Mouse (Mus musculus) monocyte, adult 2 months (primary cell): Measurements from ENCODE around the gene Fyn.

Experiments used
- DNase-seq, 2 experiments: peaks; one replicate each; pipeline ENCODE4 v3.0.0; 2022; ENCODE audit warnings: low spot score in 2 of 2, low read depth in 1 of 2

Gene Fyn

DNA sequence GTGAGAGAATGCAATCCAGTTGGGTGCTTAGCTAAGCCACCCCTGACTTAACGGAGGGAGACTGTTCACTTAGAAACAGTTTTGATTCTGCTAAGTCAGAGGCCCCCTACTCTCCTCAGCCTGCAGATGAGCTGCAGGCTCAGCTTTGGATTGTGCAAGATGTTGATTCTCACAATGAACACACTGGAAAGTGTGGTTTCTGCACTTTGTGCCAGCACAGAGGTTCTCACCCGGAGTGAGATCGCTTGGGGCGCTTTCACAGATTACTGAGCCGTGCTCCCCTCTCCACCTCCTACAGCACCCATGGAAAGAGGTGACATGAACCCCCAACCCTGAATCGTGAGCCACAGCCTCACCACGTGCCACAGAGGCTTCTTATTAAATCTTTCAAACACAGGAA is 100.7 kb downstream of the Fyn start:
- no peak for DNase-seq

DNA sequence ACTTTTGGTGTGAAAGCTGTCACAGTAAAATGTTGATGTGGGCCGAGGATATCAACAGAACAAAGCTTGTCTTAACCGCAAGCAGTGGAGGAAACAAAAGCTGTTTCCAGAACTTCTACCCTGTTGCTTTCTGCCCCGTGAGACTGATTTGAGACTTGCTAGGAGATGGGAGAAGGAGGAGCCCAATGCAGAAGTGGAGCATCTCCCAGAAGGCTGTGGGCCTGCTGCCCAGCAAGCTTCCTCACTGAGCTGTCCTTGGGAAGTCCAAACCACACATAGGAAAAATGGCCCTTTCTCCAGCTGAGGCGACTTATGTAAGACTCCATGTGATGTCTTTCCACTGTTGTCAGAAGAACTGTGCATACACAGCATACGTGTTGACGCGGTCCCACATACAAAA is 101.7 kb downstream of the Fyn start:
- DNase-seq, result no peak

DNA sequence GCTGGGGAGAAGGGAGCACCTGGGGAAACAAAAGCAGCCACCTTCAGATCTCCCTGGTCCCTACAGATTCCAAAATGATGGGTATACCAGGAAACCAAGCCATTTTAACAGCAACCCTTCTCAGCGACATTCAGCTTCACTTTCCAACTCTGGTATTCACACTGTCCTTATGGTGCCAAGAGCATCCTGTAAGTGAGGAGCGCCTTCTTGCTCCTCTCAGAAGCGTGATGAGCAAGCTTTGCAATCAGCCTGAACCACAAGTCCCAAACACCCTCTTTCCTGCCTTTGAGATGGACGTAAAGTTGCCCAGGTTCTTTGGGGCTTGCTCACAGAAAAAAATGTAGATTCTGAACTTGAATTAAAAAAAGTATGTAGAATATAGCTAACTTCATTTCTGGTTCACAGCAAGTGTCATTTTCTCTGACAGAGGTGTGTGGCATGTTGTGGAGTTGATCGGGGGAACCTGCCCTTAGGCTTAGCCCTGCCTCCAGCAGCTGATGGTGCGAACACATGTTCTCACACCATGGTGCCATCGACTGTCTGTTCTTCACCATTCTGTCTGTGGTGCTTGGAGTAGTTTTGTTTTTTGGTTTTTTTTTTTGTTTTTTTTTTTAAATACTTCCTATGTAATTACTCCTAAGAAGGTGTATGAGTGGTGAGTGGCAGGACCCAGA is 102.5 kb downstream of the Fyn start:
- no peak for DNase-seq

DNA sequence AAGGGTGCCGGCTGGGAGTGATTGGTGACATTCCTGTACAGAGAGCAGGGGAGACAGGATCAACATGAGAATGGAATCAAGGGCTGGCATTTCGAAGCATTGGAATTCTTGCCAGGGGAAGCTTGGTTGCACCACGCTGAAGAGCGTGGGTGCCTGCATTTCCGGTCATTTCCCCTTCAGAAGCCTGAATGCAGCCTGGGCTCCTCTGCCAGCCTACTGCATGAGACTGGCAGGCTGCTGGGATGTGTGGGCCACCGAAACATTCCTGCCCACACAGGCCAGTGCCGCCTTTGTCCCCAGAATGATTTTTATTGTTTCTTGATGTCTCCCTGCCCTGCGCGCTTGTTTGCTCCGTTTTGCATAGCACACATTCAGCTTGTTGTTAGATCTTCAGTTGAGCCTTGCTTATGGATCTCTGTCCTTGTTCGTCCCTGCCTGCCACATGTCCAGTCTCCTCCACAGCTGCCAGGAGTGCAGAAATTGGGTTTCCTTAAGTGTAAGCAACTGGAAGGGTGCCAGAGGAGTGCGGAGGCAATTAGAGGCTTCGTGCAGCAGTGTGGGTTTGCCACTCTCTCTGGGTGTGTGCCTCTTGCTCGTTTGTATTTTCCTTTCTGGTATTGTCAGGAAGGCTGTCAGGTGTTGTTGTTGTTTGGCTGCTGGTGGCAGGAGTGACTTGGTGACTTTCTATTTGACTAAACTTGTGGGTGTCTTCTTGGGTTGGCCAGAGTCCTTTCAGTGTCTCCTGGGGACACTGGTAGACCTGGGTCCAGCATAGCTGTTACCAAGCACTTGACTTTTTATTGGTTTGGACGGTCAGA is 103.3 kb downstream of the Fyn start:
- no peak for DNase-seq

DNA sequence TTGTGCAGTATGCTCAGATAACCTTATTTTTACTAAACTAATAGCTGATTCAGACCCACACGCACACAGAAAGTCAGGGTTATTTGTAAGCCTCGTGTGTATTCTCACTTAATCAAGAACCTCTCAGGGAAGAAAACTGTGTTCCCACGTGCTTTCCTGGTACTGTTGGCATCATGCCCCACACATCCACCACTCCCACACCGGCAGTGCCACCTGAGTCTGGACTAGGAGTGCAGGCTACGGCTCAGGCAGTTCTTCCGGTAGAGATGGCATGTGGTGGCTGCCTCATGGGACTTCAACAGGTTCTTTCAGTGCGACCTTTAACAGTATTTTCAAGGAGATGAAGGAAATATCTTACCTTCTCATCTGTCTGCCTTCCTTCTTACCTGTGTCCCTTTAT is 104.3 kb downstream of the Fyn start:
- no peak for DNase-seq

DNA sequence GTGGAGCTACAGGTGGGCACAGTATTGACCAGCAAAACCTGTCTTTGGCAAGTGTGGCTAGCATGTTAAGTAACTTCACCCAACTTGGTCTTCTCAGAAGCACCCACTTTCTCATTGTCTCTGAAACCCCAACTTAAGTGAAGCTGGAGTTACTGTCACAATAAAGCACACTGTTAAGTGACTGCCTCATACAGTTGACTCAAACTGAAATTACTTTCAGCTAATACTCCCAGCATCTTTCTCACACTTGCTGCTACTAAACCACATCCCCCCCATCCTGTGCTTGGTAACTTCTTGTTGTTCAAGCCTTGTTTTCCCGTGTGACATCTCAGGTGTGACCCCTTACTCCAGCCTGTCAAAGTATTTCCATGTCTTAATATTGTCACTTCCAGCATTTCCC is 110.7 kb downstream of the Fyn start:
- DNase-seq, result no peak

DNA sequence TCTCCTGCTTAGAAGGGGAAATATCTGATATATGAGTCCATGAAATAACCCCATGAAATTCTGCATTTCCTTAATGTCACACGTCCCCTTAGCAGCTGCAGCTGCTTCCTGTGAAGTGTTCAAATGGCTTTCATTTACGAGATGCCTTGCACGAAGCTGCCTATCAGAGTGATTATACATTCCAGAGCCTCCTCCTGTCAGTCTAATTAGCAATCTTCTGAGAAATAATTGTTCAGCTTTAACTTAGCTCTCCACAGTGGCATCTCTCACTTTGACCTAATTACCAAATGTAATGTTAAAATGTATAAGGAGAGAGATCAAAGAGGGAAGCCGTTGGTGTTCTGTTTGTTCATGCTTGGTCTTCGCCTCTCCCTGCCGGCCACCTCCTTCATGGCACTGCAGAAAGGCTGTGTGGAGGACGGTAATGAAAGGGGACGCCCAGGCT is 115.7 kb downstream of the Fyn start:
- no peak for DNase-seq

DNA sequence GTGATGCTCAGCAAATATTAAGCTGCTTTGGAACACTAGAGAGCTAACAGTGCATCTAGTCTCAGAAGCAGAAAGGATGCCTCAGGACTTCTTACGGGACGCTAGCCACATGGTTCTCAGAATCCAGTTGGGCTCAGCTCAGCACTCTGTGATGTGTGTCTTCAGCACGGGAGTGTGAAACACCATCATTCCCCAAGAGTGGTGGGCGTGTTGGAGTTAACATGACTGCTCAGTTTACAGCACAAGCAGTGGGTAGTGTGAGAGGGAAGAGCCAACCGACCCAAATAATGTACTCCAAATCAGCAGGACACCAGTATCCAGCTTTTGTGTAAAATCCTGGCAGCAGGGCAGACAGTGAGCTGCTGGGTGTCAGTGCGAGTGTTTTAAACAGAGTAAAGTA is 116.2 kb downstream of the Fyn start:
- no peak for DNase-seq

DNA sequence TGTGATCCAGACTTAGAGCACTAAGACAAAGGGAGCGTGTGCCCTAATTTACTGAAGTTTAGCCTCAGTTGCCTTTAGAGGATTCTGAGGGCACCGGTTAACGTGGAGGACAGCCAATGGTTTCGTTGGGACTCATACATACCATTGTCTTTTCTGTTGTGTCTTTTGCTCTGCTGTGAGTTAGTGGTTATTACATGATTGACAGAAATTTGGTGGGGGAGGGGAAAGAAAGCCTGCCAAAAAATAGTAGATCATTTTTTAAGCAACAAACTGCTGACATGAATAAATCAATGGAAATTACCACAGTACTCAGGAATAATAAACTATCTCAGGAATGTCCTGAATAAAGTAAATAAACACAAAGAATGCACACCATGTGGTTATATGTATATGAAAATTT is 117.3 kb downstream of the Fyn start:
- no peak for DNase-seq

DNA sequence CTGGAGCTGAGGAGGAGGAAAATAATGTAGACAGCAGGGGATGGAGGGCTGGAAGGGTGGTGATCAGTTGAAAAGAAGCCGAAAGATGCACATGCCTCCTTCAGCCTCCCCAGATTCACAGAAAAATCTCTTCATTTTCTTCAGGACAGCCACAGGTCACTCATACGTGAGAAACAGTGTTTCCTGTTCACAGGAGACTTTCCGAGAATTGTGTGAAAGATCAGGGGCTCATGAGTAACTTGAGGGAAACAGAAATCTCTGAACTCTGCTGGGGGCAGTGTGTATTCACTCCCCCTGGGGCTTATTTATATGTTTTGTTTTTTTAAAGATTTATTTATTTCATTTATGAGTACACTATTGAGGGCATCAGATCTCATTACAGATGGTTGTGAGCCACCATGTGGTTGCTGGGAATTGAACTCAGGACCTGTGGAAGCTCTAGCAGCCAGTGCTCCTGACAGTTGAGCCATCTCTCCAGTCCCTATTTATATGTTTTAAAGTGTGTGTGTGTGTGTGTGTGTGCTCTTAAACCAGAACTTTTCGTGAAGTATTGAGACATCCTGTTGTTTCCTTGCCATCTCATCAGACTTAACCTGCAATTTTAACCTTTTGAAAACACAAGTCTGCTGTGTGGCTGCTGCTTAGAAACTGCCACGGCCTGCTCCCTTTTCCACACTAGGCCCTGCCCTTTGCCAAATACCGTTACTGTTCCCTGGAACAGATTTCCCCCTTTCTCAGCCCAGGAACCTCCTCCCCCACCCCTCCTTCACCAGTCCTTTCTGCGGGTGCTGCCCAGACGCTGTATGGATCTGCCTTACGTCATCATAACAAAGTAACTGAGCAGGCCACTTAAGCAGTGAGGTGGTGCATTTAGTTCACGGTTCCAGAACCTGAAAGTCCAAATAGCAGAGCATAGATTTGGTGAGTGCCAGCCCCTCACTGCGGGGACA is 118.1 kb downstream of the Fyn start:
- no peak for DNase-seq

DNA sequence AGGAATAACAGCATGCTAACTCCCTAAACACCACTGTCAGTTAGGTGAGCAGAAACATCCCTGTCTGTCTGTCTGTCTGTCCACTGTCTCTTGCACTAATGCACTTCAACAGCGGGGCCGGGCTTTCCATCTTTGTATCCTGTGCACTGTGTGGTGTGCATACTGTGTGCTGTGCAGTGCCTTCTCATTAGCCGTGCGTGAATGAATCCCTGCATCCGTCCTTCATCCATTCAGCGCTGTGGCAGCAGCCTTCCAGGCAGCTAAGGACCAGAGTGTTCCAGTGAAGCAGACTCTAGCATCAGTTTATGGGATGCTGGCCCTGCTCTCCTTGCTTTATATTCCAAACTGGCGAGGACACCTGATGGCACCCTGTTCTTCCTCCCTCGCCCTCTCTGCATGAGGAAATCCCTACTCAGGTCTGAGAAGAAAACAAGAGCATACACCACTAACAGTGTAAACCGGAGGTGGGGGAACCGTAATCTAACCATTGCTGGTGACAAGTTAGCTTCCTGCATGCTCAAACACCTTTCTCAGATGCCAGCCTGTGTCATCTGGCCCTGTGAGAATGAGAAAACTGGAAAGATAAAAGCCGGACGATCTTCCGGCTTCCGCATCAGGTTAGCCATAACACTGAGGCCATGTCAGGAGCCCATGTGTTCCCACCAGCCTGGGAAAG is 119.2 kb downstream of the Fyn start:
- DNase-seq, result no peak

DNA sequence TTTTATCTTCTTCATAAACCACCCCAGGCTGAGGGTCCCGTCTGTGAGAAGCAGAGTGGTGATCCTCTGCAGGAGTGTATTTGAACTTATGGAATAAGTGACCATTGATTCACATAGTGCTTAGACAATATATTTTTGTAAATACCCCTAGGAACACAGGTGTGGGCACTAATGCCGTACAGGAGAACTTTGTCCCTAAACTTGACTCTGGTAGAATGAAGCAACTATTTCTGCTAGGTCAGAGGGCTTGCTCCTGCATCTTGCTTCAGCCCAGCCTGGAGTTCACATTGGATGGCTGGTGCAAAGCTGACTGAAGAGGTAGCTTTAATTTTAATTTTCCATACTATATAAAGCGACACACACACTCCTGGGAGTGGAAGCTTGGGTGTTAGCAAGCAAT is 119.9 kb downstream of the Fyn start:
- DNase-seq, result no peak

DNA sequence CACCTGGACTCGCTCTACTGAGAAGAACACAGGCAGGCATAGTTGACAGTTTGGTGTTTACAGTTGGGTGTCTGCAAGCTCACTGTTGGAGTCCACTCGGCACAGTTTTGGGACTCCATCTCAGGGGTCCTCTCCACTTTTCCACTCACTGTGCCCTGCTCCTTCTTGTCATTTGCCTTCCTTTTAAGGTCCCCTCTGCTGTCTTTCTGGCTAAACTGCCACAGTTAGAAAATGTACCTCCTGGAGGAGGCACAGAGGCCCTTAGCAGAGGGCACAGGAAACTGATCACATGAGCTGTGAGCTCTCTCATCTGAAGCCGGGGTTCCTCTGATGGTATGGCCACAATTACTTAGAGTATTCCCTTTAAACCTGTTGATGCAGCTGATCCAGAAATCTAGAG is 120.3 kb downstream of the Fyn start:
- DNase-seq, result no peak

DNA sequence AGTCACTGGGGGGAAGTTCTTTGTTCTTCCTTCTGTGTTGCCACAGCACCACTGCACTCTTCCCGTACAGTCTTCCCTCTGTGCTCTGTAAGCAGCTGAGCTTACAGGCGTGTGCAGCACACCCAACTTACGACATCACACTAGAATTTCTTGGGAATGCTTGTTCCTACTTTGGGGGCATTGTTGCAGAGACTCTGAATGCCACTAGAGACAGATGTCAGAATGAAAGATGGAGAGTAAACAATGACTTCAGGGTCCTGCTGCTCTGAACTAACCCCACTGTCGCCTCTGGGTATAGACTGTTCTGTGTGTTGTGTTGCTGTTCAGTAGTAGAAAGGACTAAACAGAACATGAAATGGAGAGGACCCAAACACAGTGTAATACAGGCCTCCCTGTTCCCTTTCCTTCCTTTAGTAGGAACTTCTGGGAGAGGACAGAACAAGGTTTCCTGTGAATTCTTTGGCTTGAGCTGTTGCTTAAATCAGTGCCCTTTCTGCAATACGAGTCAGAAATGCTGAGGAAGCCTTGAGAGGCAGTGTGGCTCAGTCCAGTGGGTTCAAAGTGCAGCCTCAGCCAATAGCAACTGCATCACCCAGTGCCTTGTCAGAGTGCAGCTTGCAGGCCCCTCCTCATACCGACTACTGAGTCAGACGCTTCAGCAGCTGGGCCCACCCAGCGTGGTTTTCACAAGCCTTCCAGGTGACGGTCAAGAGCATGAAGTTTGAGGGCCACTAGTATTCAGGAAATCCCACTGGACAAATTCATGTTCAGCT is 121.9 kb downstream of the Fyn start:
- no peak for DNase-seq

DNA sequence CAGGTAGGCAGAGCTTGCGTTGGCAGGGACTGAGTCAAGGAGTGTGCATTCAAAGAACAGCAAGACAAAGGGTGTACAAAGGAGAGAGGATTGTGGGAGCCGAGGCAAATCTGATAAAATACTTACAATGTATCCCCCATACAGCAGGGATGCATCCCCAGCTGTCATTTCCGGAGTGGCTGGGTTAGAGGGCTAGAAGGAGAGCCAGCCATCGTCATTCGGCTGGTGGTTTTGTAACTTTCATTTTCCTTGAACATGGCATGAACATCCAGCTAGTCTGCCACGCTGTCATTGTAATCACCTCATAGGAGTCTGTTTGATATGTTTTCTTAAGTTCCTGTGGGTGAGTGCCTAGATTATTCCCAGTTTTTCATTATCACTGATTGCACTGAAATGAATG is 123.5 kb downstream of the Fyn start:
- no peak for DNase-seq

DNA sequence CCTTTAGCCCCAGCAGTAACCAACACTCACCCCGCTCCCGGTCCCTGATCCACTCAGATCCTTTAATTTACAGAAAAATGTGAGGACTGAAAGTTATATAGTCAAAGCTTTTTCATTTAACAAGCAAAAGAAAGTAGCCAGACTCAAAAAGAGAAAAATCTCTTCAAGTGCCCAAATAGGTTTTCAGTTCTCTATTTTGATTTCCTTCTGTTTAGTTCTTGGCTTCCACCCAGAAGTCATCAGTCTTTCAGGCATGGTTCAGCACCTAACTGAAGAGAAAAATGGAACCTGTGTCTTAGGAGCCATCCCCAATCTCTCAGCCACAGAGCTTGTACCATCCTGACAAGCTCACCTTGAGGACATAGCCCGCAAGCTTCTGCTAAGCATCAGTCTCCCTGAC is 124.4 kb downstream of the Fyn start:
- DNase-seq, result no peak

DNA sequence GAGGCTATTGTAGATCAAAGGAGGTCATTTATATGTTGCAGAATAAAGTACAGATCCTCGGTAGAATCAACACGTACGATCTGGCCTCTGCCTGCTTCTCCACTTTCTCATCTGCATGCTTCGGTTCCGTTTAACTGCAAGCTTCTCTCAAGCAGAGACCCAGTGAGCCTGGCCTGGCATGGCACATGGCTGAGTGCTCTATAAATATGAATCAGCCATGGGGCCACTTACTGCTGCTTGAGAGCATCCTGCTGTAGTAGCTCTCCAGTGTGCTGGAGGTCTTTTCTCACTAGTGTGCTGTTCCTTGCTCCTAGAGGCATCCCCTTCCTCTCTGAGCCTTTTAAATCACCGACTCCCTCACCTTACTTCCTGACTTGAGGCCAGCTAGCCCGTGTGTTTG is 130.0 kb downstream of the Fyn start:
- no peak for DNase-seq

DNA sequence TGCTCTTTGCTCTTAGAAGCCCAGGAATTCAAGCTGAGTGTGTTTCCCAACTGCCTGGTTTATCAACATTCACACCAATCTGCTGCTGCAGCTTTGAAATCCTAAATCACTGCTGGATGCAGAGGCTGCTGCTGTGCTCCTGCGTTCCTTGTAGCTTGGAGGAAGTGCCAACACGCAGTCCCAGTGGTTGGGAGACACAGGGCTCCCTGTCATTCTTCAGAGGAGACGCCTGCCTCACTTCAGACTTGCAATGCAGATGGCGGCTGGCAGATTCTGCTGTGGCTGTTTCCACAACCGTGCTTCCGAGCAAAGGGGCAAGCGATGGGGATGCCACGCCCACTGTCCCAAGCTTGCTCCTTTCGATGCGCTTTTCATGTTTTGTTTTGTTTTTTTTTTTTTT is 132.9 kb downstream of the Fyn start:
- DNase-seq, result no peak

DNA sequence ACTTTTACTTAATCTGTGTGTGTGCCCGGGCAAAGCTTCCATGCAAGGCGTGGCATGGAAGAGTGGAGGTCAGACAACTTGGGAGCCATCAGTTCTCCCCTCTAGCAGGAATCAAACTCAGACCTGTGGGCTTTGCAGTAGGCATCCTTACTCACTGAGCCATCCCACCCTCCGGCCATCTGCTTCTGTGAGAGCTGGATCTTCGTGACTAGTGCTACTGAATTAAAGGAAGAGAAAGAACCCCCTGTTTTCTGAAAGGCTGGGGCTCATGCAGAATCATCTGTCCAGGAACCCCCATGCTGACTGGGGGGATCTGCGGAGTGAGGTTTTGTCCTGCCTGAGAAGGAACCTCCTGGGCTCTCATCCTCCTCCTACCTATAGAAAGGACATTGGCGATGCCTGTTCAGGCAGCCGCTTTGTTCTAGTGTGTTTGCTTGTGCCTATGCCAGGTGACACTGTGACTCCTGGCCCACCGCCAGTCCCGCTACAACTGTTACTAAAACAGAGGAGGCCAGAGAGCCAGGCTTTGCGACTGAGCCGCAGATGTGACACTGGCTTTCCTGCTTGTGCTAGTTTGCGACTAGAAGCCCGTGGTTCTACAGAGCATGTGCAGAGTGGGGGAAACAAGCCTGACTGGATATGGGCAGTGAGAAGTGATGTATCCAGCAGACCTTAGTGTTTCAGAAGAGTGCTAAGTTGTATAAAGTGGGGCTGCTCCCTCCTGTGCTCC is 133.5 kb downstream of the Fyn start:
- no peak for DNase-seq

DNA sequence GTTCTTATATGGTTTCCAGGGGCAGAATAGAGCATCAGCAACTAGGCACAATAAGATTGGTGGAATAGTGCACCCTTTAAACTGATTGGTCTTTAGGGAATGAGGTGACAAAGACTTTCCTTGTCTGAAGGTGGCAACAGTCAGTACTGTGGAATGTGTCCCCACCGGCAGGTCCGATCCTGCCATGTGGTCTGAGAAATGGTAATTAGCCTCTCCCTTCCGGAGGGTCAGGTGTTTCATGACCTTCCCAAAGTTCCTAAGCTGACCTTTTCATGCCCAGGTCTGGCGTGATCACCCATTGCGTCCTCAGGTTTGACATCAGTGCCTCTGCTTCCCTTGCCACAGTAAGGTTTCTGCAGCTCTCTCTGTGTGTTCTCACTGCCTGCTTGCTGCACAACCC is 134.7 kb downstream of the Fyn start:
- DNase-seq, result no peak
